Mouse (Mus musculus) adrenal gland, postnatal 4 days (tissue): ENCODE results near the gene Gtf2h4. TPM values are rescaled to one million over a fixed set of nuclear protein-coding genes. Genes with fewer than 3 reads are reported as not detected.

ENCODE experiments used
- DNase-seq, 2 experiments: peaks; one replicate each; pipeline ENCODE4 v3.0.0; 2021 to 2022; ENCODE audit warnings: low spot score in 2 of 2, mixed read lengths in 2 of 2
- total RNA-seq, 2 experiments: library from RNA; stranded (reverse); gene quantifications; 2 replicates each; pipeline ENCODE4 v1.2.3; 2021

Gene Gtf2h4
- total RNA-seq, 2 experiments from 2014 or later, result 30.1 to 31.4 TPM

- DNase-seq, result no peak
Observed at GRCm38 (mm10) chr17:35643609-35644236, 29.8 kb downstream of the Gtf2h4 start, which contains the start of gene Mucl3. Gene Mucl3, minus strand, starts transcription at chr17:35643695.

- DNase-seq, result no peak
Observed at GRCm38 (mm10) chr17:35639352-35639751, 34.2 kb downstream of the Gtf2h4 start.

DNA sequence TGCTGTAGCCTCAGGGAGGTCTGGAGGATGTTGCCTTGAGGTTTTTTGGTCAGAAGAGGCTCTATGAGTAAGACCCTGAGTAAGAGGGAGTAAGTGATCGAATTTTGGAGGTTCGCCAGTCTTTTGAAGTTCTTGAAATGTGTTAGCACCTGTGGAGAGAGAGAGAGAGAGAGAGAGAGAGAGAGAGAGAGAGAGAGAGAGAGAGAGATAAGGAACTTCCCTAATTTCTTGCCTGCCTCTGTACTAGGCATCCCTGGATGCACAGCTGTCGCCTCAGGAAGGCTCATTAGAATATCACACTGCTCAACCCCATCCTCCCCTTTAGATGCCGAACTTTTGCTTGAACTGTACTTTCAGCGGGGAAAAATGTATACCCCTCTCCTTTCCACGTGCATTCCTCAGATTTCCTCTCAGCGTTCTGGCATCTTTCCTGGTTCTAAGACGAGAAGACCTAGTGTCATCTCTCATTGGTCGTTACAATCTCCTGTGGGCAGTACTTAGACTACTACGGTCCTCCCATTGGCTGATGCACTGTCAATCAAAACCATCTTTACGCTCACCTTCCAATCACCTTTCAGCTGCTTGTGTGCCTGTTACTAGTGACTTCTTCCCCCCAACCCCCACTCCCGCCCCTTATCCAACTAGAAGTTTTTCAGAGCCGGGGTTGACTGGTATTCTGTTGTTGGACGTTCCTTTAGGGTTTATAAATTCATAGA, 34.9 kb downstream of the Gtf2h4 start:
- DNase-seq, result no peak

DNA sequence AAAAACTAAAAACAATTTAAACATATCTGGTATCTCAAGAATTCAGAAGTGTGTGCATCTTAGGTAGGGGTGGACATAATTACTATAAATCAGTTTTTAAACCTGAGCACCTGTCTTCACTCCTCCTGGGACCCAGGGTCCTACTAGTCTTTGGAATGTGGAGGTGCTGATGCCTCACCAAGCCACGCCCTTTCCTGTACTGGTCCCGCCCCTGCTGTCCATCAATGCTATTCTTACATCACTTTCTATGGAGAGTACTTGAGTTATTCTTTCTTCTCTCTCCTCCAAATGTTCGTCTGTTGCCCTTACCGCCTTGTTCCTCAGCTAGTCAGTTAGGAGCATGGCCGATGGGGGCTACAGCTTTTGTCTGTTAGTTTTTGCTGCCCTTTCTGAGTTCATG, 37.2 kb downstream of the Gtf2h4 start:
- DNase-seq, result no peak

DNA sequence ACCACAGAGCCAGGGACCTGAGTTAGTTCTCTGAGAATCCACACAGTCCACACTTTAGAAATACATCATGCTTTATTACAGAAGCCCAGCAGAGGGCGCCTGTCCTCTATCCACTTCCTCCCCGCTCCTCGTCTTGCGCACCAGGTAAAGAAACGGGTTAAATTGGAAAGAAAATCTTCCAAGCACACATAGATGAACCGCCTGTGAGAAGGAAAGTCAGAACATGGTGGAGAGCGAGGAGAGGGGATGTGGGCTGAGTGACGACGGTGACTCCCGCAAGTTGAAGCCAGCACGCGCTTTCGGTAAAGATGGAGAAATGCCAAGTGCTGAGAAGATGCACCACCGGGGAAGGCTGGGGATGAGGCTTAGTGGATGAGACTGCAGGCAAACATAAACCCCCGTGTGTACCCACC, 37.8 kb downstream of the Gtf2h4 start:
- DNase-seq, result no peak

DNA sequence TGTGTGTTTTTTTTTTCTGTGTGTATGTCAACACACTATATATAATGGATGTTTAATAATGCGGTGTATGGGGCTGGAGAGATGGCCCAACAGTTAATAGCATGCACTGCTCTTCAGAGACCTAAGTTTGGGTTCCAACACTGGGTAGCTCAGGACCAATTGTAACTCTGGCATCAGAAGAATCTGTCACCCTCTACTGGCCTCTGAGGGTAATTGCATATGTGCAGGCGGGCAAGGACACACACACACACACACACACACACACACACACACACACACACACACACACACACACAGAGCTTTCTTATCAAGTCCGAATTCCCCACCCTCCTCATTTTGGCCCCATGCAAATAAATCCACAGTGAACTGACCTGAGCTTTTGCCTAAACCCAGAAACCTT, 38.3 kb downstream of the Gtf2h4 start:
- no peak for DNase-seq

DNA sequence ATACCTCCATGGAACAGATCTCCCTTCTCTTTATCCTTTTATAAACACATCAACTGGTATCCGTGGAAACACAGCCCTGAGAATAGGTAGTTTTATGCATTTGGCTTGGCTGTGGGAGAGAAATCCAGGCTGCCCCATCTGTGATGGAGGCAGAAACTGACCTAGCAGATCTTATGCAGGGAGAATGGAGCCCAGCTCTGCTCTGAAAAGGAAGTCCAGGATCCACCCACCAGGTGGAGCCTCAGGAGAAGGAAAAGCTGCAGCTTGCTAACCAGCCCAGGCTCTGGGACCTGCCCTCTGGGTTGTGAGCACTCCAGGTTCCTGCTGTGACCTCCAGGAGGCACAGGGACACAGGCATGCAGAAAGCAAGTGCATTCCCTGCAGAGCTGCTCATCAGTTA, 39.5 kb downstream of the Gtf2h4 start:
- DNase-seq, result no peak

GRCm38 (mm10) chr17:35626537-35626936, 47.0 kb downstream of the Gtf2h4 start, which contains the start of gene Gm9573:
Gene Gm9573, minus strand, starts transcription at chr17:35626637.
- no peak for DNase-seq

Other genes with a start within 250 kb of the Gtf2h4 start
- 1 to 10 TPM; 1.9 to 2.3 TPM for gene H2-Q6, start 248.9 kb downstream of the Gtf2h4 start, total RNA-seq
- 1 to 10 TPM; 1.7 to 3.0 TPM for gene H2-Q7, start 234.6 kb downstream of the Gtf2h4 start, total RNA-seq
- gene H2-Q10, start 203.7 kb downstream of the Gtf2h4 start, total RNA-seq, result 10 to 100 TPM in 1 of 2 experiments, 1 to 10 TPM in 1; 2.3 to 51.2 TPM
- gene Pou5f1, start 167.7 kb downstream of the Gtf2h4 start, total RNA-seq, result under 1 TPM in 1 of 2 experiments, not detected in 1; 0.37 TPM
- 10 to 100 TPM; 31.0 to 34.7 TPM for gene Tcf19, start 156.9 kb downstream of the Gtf2h4 start, total RNA-seq
- gene Cchcr1, start 156.6 kb downstream of the Gtf2h4 start, total RNA-seq, result 10 to 100 TPM; 20.0 to 23.5 TPM
- under 1 TPM in 1 of 2 experiments, not detected in 1; 0.87 TPM for gene Psors1c2, start 140.5 kb downstream of the Gtf2h4 start, total RNA-seq
- under 1 TPM; 0.11 to 0.37 TPM for gene Cdsn, start 121.6 kb downstream of the Gtf2h4 start, total RNA-seq
- gene 2300002M23Rik, start 106.3 kb downstream of the Gtf2h4 start, total RNA-seq, result not detected
- gene Sfta2, start 72.2 kb downstream of the Gtf2h4 start, total RNA-seq, result not detected
- gene Gm9573, start 47.1 kb downstream of the Gtf2h4 start, total RNA-seq, result not detected
- gene Mucl3, start 30.0 kb downstream of the Gtf2h4 start, total RNA-seq, result under 1 TPM in 1 of 2 experiments, not detected in 1; 0.11 TPM
- 10 to 100 TPM; 57.7 to 61.0 TPM for gene Vars2, start 6.1 kb downstream of the Gtf2h4 start, total RNA-seq
- gene Ddr1, start 30.9 kb upstream of the Gtf2h4 start, total RNA-seq, result 10 to 100 TPM; 55.9 to 65.9 TPM
- gene Ier3, start 147.9 kb upstream of the Gtf2h4 start, total RNA-seq, result 10 to 100 TPM; 11.3 to 14.9 TPM
- 10 to 100 TPM; 70.9 to 72.5 TPM for gene Flot1, start 149.5 kb upstream of the Gtf2h4 start, total RNA-seq
- 100 to 1,000 TPM; 553 to 648 TPM for gene Tubb5, start 164.6 kb upstream of the Gtf2h4 start, total RNA-seq
- gene Mdc1, start 167.8 kb upstream of the Gtf2h4 start, total RNA-seq, result 10 to 100 TPM; 28.2 to 35.6 TPM
- gene Nrm, start 187.6 kb upstream of the Gtf2h4 start, total RNA-seq, result 10 to 100 TPM; 25.8 to 27.1 TPM
- gene Ppp1r18, start 191.9 kb upstream of the Gtf2h4 start, total RNA-seq, result 10 to 100 TPM; 40.7 to 46.6 TPM
- gene Dhx16, start 206.1 kb upstream of the Gtf2h4 start, total RNA-seq, result 10 to 100 TPM; 44.4 to 52.3 TPM
- gene 2310061I04Rik, start 223.7 kb upstream of the Gtf2h4 start, total RNA-seq, result 10 to 100 TPM; 34.4 to 34.5 TPM
- 10 to 100 TPM; 46.3 to 50.3 TPM for gene Atat1, start 236.3 kb upstream of the Gtf2h4 start, total RNA-seq
- 10 to 100 TPM; 77.3 to 83.2 TPM for gene Mrps18b, start 242.7 kb upstream of the Gtf2h4 start, total RNA-seq
- 10 to 100 TPM; 89.8 to 96.6 TPM for gene Ppp1r10, start 242.7 kb upstream of the Gtf2h4 start, total RNA-seq